Mouse (Mus musculus): ENCODE data around the gene Trnau1ap. TPM values are rescaled to one million over a fixed set of nuclear protein-coding genes. Genes with fewer than 3 reads are reported as not detected.
A peak's percentile ranks its signal among the peaks of the same experiment; 100 is the strongest.
"Not testable (repeated sequence)": the region's sequence is repeated elsewhere in the genome, so short reads cannot be mapped to it uniquely, and the experiment has no call there.

Trnau1ap gene
- total RNA-seq, 2 experiments from 2014 or later: 24.6 TPM

GRCm38 (mm10) chr4:132306004-132306403 lies 23.3 kb downstream of the Trnau1ap start:
- no peak for DNase-seq (ENCODE audit: extremely low spot score in 1 of 2, low spot score in 2 of 2)
- intact Hi-C loops (cut with DNase I): loop anchor here (5.0 kb wide), 1 partner anchor 34 kb away; the partner anchor contains the start of gene Taf12

- intact Hi-C loops (cut with DNase I): loop anchor here (5.0 kb wide), 1 partner anchor 33 kb away; the partner anchor contains the start of gene Taf12
Measured at GRCm38 (mm10) chr4:132305276-132305675, 24.1 kb downstream of the Trnau1ap start.

GRCm38 (mm10) chr4:132303484-132303883 lies 25.9 kb downstream of the Trnau1ap start:
- DNase-seq (ENCODE audit: extremely low spot score in 1 of 2, low spot score in 2 of 2); intact Hi-C loops (cut with DNase I): not testable (repeated sequence)

More at GRCm38 (mm10) chr4:132305276-132305675, 24.1 kb downstream of the Trnau1ap start:
- DNase-seq (ENCODE audit: extremely low spot score in 1 of 2, low spot score in 2 of 2): no peak

- intact Hi-C loops (cut with DNase I): no loop called here
- DNase-seq (ENCODE audit: extremely low spot score in 1 of 2, low spot score in 2 of 2): peak; percentile 34 to 82
Measured at GRCm38 (mm10) chr4:132302939-132303479, 26.3 kb downstream of the Trnau1ap start, which contains the start of gene Rab42. TSS of gene Rab42 (minus strand) at chr4:132303385.

- DNase-seq (ENCODE audit: extremely low spot score in 1 of 2, low spot score in 2 of 2): no peak
- intact Hi-C loops (cut with DNase I): no loop called here
Measured at GRCm38 (mm10) chr4:132301965-132302938, 27.1 kb downstream of the Trnau1ap start.

- DNase-seq (ENCODE audit: extremely low spot score in 1 of 2, low spot score in 2 of 2): no peak
- intact Hi-C loops (cut with DNase I): no loop called here
Measured at GRCm38 (mm10) chr4:132301486-132301885, 27.9 kb downstream of the Trnau1ap start.

GRCm38 (mm10) chr4:132299849-132300248 lies 29.5 kb downstream of the Trnau1ap start:
- intact Hi-C loops (cut with DNase I): loop anchor here (5.0 kb wide), 1 partner anchor 47 kb away; no protein-coding TSS in a partner anchor

GRCm38 (mm10) chr4:132295696-132296390 lies 33.5 kb downstream of the Trnau1ap start:
- no peak for DNase-seq (ENCODE audit: extremely low spot score in 1 of 2, low spot score in 2 of 2)
- intact Hi-C loops (cut with DNase I): loop anchor here (5.0 kb wide), 1 partner anchor 51 kb away; no protein-coding TSS in a partner anchor

More at GRCm38 (mm10) chr4:132299849-132300248, 29.5 kb downstream of the Trnau1ap start:
- DNase-seq (ENCODE audit: extremely low spot score in 1 of 2, low spot score in 2 of 2): no peak

- intact Hi-C loops (cut with DNase I): no loop called here
Measured at GRCm38 (mm10) chr4:132293682-132294240, 35.6 kb downstream of the Trnau1ap start.

GRCm38 (mm10) chr4:132292988-132293387 lies 36.4 kb downstream of the Trnau1ap start:
- DNase-seq (ENCODE audit: extremely low spot score in 1 of 2, low spot score in 2 of 2): peak in 1 of 2 experiments; percentile 72
- intact Hi-C loops (cut with DNase I): no loop called here

More at GRCm38 (mm10) chr4:132293682-132294240, 35.6 kb downstream of the Trnau1ap start:
- no peak for DNase-seq (ENCODE audit: extremely low spot score in 1 of 2, low spot score in 2 of 2)

GRCm38 (mm10) chr4:132291624-132292335 lies 37.6 kb downstream of the Trnau1ap start:
- intact Hi-C loops (cut with DNase I): no loop called here
- no peak for DNase-seq (ENCODE audit: extremely low spot score in 1 of 2, low spot score in 2 of 2)

GRCm38 (mm10) chr4:132291056-132291455 lies 38.3 kb downstream of the Trnau1ap start:
- intact Hi-C loops (cut with DNase I): no loop called here
- no peak for DNase-seq (ENCODE audit: extremely low spot score in 1 of 2, low spot score in 2 of 2)

- intact Hi-C loops (cut with DNase I); DNase-seq (ENCODE audit: extremely low spot score in 1 of 2, low spot score in 2 of 2): not testable (repeated sequence)
Measured at GRCm38 (mm10) chr4:132288840-132289239, 40.5 kb downstream of the Trnau1ap start.

- intact Hi-C loops (cut with DNase I): loop anchor here (10.0 kb wide), 1 partner anchor 139 kb away; no protein-coding TSS in a partner anchor
- DNase-seq (ENCODE audit: extremely low spot score in 1 of 2, low spot score in 2 of 2): no peak
Measured at GRCm38 (mm10) chr4:132275949-132276348, 53.4 kb downstream of the Trnau1ap start.

GRCm38 (mm10) chr4:132274156-132274862 lies 55.0 kb downstream of the Trnau1ap start, which contains the start of gene Taf12:
TSS of gene Taf12 (plus strand) at chr4:132274375.
- peak; percentile 89 to 95 for DNase-seq (ENCODE audit: extremely low spot score in 1 of 2, low spot score in 2 of 2)
- intact Hi-C loops (cut with DNase I): loop anchor here (5.0 to 10.0 kb wide), 3 partner anchors 33 to 140 kb away; no protein-coding TSS in a partner anchor

GRCm38 (mm10) chr4:132273166-132273565 lies 56.2 kb downstream of the Trnau1ap start:
- intact Hi-C loops (cut with DNase I): loop anchor here (5.0 to 10.0 kb wide), 3 partner anchors 34 to 142 kb away; no protein-coding TSS in a partner anchor
- peak in 1 of 2 experiments; percentile 53 for DNase-seq (ENCODE audit: extremely low spot score in 1 of 2, low spot score in 2 of 2)
